Mouse (Mus musculus) midbrain, postnatal 0 days (tissue): ENCODE measurements around the gene Tcf21. TPM values are rescaled to one million over a fixed set of nuclear protein-coding genes. Genes with fewer than 3 reads are reported as not detected.

Source experiments
- ATAC-seq: fragments of 200-750 bp; cut with Nextera tagmentation; 2 replicates; pipeline ENCODE4 v1.8.0; 2017; ENCODE audit warnings: moderate number of reproducible peaks, mild to moderate bottlenecking, moderate TSS enrichment, moderate library complexity; ENCODE audit not compliant: low FRiP score
- DNase-seq: peaks from one replicate; pipeline ENCODE4 v3.0.0-alpha.2; 2015; ENCODE audit warnings: low spot score
- H3K27ac ChIP-seq: fragments of 300-500 bp; sonication (generic); 2 replicates; pipeline ENCODE4 v1.5.1; 2014; ENCODE audit warnings: low read depth, mild to moderate bottlenecking, low read length, mixed read lengths
- H3K27me3 ChIP-seq: fragments of 300-500 bp; sonication (generic); 2 replicates; pipeline ENCODE4 v1.6.1; 2014; ENCODE audit warnings: low read length, control low read depth, mixed read lengths; ENCODE audit not compliant: insufficient read depth
- H3K36me3 ChIP-seq: fragments of 300-500 bp; sonication (generic); 2 replicates; pipeline ENCODE4 v1.6.1; 2014; ENCODE audit warnings: low read length, control low read depth, mixed read lengths; ENCODE audit not compliant: insufficient read depth
- H3K4me1 ChIP-seq: fragments of 300-500 bp; sonication (generic); 2 replicates; pipeline ENCODE4 v1.6.1; 2014; ENCODE audit warnings: mild to moderate bottlenecking, control low read depth, antibody characterized with exemption, low read length, mixed read lengths; ENCODE audit not compliant: insufficient read depth
- H3K4me2 ChIP-seq: fragments of 300-500 bp; sonication (generic); 2 replicates; pipeline ENCODE4 v1.6.1; 2014; ENCODE audit warnings: low read depth, mild to moderate bottlenecking, low read length, mixed read lengths; ENCODE audit not compliant: poor library complexity, severe bottlenecking
- H3K4me3 ChIP-seq: fragments of 300-500 bp; sonication (generic); 2 replicates; pipeline ENCODE4 v1.5.1; 2014; ENCODE audit warnings: low read depth, mild to moderate bottlenecking, low read length, moderate library complexity
- H3K9ac ChIP-seq: fragments of 300-500 bp; sonication (generic); replicated peaks from 2 replicates; pipeline ENCODE4 v1.6.1; 2014; ENCODE audit warnings: mild to moderate bottlenecking, low read length, moderate library complexity, mixed read lengths; ENCODE audit not compliant: poor library complexity, severe bottlenecking
- H3K9me3 ChIP-seq: fragments of 300-500 bp; sonication (generic); 2 replicates; pipeline ENCODE4 v1.6.1; 2016; ENCODE audit warnings: low read length, control low read depth
- CTCF ChIP-seq: IDR thresholded peaks from 2 replicates; pipeline ENCODE4 v1.5.1; 2016; ENCODE audit warnings: antibody characterized with exemption, mild to moderate bottlenecking
- WGBS: fragments of 180-500 bp; shearing (Covaris S2); extraction: QIAGEN DNeasy Blood & Tissue Kit; methylation state at CpG from one replicate; pipeline ENCODE4 v1.1.7; 2014; 5-methylcytosine and 5-hydroxymethylcytosine counted together
- polyA plus RNA-seq: library from polyadenylated mRNA; unstranded; fragments of >200 nt; fragmentation: Nextera tagmentation; extraction: Ambion mirVana; gene quantifications from 2 replicates; pipeline ENCODE4 v1.2.1, GENCODE M21; 2015
- total RNA-seq: library from RNA; depleted of rRNA; stranded (reverse); fragments of >200 nt; gene quantifications from 2 replicates; pipeline ENCODE4 v1.2.3, GENCODE M21; 2014

Gene Tcf21
- total and polyA plus RNA-seq, 2 experiments from 2014 or later = not detected

GRCm38 (mm10) chr10:22822486-22822885, 2.5 kb upstream of the Tcf21 start:
- no peak for ATAC-seq
- no peak for TF ChIP-seq CTCF
- Histone ChIP-seq H3K4me3 (no peak overlapping the region), H3K9me3 (no peaks in the 10 kb centered on the region), H3K36me3 (no peaks in the 10 kb centered on the region), H3K27me3 (peaks cover 62% of the 10 kb centered on the region), H3K4me1 (no peaks in the 10 kb centered on the region), H3K9ac (no peak overlapping the region), H3K4me2 (no peak overlapping the region), H3K27ac (no peak overlapping the region)
- no peak for DNase-seq
- WGBS = 10% methylated on average over 5 of the region's 5 CpGs

- Histone ChIP-seq H3K27ac (no peak overlapping the region), H3K9me3 (no peaks in the 10 kb centered on the region), H3K4me2 (no peak overlapping the region), H3K4me3 (no peak overlapping the region), H3K9ac (no peak overlapping the region), H3K36me3 (no peaks in the 10 kb centered on the region), H3K27me3 (peaks cover 62% of the 10 kb centered on the region), H3K4me1 (no peaks in the 10 kb centered on the region)
- ATAC-seq (no peak), DNase-seq (no peak)
- TF ChIP-seq CTCF = no peak
- WGBS = 8% methylated on average over 5 of the region's 5 CpGs
Measured at GRCm38 (mm10) chr10:22821709-22822108, 1.7 kb upstream of the Tcf21 start.

- H3K36me3 ChIP-seq = no peaks in the 10 kb centered on the region
- peaks cover 62% of the 10 kb centered on the region for H3K27me3 ChIP-seq
- H3K4me1 ChIP-seq = no peaks in the 10 kb centered on the region
- no peak overlapping the region for H3K27ac ChIP-seq
- TF ChIP-seq CTCF = no peak
- 9% methylated on average over 1 of the region's 1 CpGs for WGBS
- no peak overlapping the region for H3K4me3 ChIP-seq
- H3K9me3 ChIP-seq = no peaks in the 10 kb centered on the region
- no peak overlapping the region for H3K4me2 ChIP-seq
- no peak for DNase-seq
- H3K9ac ChIP-seq = no peak overlapping the region
- ATAC-seq = no peak
Measured at GRCm38 (mm10) chr10:22821267-22821666, 1.3 kb upstream of the Tcf21 start.

GRCm38 (mm10) chr10:22820841-22821240, 867 bp upstream of the Tcf21 start:
- no peak for TF ChIP-seq CTCF
- Histone ChIP-seq H3K36me3 (no peaks in the 10 kb centered on the region), H3K9me3 (no peaks in the 10 kb centered on the region), H3K4me3 (no peak overlapping the region), H3K4me1 (no peaks in the 10 kb centered on the region), H3K9ac (no peak overlapping the region), H3K27ac (no peak overlapping the region), H3K27me3 (peaks cover 66% of the 10 kb centered on the region), H3K4me2 (no peak overlapping the region)
- ATAC-seq (no peak), DNase-seq (no peak)
- 12% methylated on average over 2 of the region's 2 CpGs for WGBS

GRCm38 (mm10) chr10:22819239-22819870, 619 bp downstream of the Tcf21 start:
- WGBS = 2% methylated on average over 40 of the region's 42 CpGs
- no peak for TF ChIP-seq CTCF
- H3K9ac ChIP-seq = no peak overlapping the region
- no peaks in the 10 kb centered on the region for H3K36me3 ChIP-seq
- no peak overlapping the region for H3K27ac ChIP-seq
- H3K4me1 ChIP-seq = no peaks in the 10 kb centered on the region
- no peak overlapping the region for H3K4me3 ChIP-seq
- H3K9me3 ChIP-seq = no peaks in the 10 kb centered on the region
- DNase-seq = no peak
- H3K27me3 ChIP-seq = peaks cover 74% of the 10 kb centered on the region
- ATAC-seq = no peak
- H3K4me2 ChIP-seq = no peak overlapping the region

GRCm38 (mm10) chr10:22818600-22819238, 1.3 kb downstream of the Tcf21 start:
- no peak overlapping the region for H3K27ac ChIP-seq
- ATAC-seq = no peak
- H3K36me3 ChIP-seq = no peaks in the 10 kb centered on the region
- H3K27me3 ChIP-seq = peaks cover 75% of the 10 kb centered on the region
- no peak overlapping the region for H3K4me2 ChIP-seq
- no peak for DNase-seq
- H3K4me1 ChIP-seq = no peaks in the 10 kb centered on the region
- no peak overlapping the region for H3K9ac ChIP-seq
- no peak overlapping the region for H3K4me3 ChIP-seq
- 1% methylated on average over 12 of the region's 12 CpGs for WGBS
- no peak for TF ChIP-seq CTCF
- H3K9me3 ChIP-seq = no peaks in the 10 kb centered on the region
